Mouse (Mus musculus) frontal cortex, adult 2 months (tissue): Measurements from ENCODE around the gene Prkce. TPM values are rescaled to one million over a fixed set of nuclear protein-coding genes. Genes with fewer than 3 reads are reported as not detected.

Experiments
- DNase-seq, 2 experiments: peaks; one replicate each; pipeline ENCODE4 v3.0.0; 2022; ENCODE audit warnings: low spot score in 1 of 2; ENCODE audit errors: extremely low spot score in 1 of 2
- polyA plus RNA-seq: library from polyadenylated mRNA; depleted of rRNA; stranded (reverse); fragments of >200 nt; gene quantifications from 2 replicates; pipeline ENCODE4 v1.2.3, GENCODE M21; 2012

The Prkce gene
- polyA plus RNA-seq, 1 experiment, result 96.6 TPM

- DNase-seq, result no peak
Measured at GRCm38 (mm10) chr17:86651091-86651490, 483.5 kb downstream of the Prkce start.

- DNase-seq, result no peak
Measured at GRCm38 (mm10) chr17:86652751-86653150, 485.2 kb downstream of the Prkce start.

DNA sequence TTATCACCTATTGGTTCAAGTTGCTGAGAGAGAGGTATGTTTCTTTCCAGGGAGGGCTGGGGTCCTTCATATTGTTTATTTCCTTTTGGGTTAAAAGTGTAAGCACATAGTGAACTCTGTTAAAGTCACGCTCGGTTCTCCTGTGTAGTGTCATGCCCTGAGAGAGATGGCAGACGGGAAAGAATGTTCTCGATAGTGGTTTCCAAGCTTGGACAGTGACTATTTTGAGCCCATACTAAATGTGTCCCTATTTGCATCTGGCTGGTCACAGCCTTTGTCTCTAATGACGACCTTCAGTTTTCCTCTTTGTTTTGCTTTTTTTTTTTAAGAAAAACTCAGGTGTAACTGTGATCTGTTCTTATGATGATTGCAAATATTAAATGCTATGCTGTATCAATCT lies 488.8 kb downstream of the Prkce start:
- no peak for DNase-seq

DNA sequence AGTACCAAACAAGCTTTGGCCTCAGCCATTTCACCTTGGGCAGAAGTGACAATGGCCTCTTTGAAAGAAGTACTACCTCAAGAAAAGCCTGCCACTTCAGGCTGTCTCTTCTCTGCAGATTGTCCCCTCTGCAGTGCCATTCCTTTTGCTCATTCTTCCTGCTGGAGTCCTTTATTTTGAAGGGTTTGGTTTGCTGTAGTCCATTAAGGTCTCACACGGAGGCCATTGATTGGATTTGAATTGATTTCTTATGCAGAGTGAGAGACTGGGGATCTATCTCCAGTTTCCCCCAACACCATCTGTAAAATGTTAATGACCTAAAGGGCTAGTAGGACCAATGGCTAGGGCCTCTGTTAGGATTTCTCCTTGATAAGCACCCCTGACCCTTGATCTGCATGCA lies 494.7 kb downstream of the Prkce start:
- DNase-seq, result no peak

GRCm38 (mm10) chr17:86663471-86663870 lies 495.9 kb downstream of the Prkce start:
- no peak for DNase-seq

- no peak for DNase-seq
Measured at GRCm38 (mm10) chr17:86667836-86668600, 500.4 kb downstream of the Prkce start.

GRCm38 (mm10) chr17:86669641-86670373 lies 502.2 kb downstream of the Prkce start:
- DNase-seq, result no peak

DNA sequence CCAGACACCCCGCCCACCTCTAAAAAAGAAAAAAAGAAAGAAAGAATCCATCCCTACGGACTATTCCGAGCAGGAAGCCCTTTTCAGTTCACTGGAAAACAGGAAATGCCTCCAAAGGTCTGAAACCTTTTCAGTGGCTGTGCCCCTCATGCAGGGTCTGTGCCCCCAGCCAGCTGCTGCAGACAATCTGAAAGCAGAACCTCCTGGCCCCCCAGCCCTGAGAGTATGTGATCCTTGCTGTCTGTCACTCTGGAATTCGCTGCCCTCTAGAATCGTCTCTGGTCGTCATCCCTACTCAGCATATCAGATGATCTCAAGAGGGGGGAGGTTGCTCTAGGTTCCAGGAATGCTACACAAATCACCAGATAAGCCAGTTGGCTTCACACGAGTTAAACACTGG lies 503.1 kb downstream of the Prkce start:
- no peak for DNase-seq

DNA sequence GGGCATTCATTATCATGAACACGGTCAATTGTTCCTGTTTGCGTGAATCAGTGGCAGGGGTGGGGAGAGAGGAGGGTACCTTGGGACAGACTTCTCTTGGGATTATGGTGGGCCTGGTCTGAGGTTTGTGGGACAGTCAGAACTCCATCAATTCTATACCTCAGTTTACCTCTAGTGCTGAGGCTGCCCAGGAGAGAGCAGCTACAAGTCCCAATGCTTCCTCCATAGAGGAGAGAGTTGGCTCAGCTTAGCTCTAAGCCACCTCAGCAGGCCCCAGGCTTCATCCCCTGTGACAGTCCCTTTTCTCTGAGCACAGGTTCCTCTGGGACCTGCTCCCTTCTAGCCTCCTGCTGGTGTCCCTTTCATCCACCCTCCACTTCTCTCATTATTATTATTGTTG lies 507.4 kb downstream of the Prkce start:
- no peak for DNase-seq

GRCm38 (mm10) chr17:86676336-86676735 lies 508.8 kb downstream of the Prkce start:
- DNase-seq, result no peak

- no peak for DNase-seq
Measured at GRCm38 (mm10) chr17:86676909-86677308, 509.3 kb downstream of the Prkce start.

DNA sequence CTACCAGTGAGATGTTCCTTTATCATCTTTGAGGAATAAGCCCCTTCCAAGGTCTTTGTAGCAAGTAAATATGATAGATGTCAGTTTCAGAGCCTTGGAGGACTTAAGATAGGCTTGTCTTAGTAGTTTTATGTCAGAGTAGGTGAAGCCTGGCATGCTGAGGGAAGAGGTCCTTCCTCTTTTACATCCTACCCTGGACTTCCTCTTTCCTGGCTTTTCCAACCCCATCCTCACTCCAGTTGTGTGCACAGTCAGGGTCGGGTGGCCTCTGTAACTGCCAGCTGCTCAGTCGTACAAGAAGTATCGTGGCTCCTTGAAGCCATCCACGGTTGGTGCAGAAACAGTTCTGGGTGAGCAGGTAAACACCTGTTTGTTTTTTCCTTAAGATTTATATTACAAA lies 517.7 kb downstream of the Prkce start:
- no peak for DNase-seq

- no peak for DNase-seq
Measured at GRCm38 (mm10) chr17:86687021-86687420, 519.4 kb downstream of the Prkce start.

DNA sequence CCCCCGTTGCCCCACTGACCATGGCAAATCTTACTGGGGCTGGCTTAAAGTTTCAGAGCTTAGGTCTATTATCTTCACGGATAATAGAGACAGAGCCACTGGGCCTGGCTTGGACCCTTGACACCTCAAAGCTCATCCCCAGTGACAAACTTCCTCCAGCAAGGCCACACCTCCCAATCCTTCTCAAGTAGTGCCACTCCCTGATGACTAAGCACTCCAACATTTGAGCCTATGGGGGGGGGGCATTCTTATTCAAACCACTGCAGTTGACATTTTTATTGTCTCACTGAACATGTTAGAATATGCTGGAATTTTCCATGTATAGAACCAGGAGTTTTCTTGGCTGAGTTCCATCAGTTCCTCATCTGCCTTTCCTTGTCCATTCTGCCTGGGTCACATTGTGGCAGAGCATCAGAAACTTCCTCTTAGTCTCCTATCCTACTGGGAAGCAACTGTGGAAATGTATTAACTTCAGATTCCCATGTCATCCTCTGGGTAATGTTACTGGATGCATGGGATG lies 523.3 kb downstream of the Prkce start:
- no peak for DNase-seq

- no peak for DNase-seq
Measured at GRCm38 (mm10) chr17:86697751-86698150, 530.2 kb downstream of the Prkce start.

DNA sequence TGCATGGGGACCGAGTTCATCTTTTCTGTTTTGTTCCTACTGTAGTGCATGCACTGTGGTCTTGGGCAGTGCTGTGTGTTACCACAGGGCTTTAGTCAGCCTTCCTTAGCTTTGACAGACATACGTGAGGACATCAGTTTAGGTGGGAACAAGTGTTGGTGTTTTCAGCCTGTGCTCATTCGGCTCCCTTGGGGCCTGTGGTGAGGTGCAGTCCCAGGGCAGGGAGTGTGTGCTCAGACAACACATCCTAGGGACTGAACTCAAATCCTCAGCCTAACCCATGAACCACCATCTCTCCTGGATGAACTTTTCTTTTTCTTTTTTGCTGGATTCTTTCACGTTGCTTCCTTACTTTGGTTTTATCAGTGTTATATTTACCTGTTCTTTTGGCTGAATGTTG lies 535.8 kb downstream of the Prkce start:
- DNase-seq, result no peak

DNA sequence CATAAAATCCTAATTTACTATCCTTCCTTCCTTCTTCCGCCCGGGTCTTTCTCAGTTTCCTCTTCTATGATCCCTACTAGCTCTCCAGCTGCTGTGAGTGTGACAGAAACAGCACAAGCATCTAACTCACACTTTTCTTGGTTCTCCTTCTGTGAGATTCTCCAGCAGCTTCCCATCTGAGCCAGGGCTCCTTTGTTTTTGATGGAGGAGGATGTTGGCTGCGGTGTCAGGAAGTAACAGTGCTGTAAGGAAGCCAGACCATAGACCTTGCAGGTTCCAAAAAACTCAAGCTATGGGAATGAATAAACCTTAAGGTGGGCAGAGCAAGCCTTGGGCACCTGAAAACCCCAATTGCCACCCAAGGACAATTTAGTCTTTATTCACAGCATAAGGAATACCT lies 537.7 kb downstream of the Prkce start:
- DNase-seq, result no peak

GRCm38 (mm10) chr17:86706467-86706866 lies 538.9 kb downstream of the Prkce start:
- DNase-seq, result no peak
